Mouse (Mus musculus) liver, embryonic 14.5 days (tissue): ENCODE data around the gene Il24.

Source experiments
- CTCF ChIP-seq: IDR thresholded peaks from 2 replicates; pipeline ENCODE4 v1.5.1; 2016; ENCODE audit warnings: antibody characterized with exemption, low read depth, control low read depth
- EP300 ChIP-seq: IDR thresholded peaks from 2 replicates; pipeline ENCODE4 v1.6.1; 2016; ENCODE audit warnings: antibody characterized with exemption, low read depth

- TF ChIP-seq CTCF (no peak), EP300 (no peak)
These were observed 42.7 kb downstream of the Il24 start for GRCm38 (mm10) chr1:130844516-130844915.
